Mouse (Mus musculus) CH12F3 (cell line): ENCODE results near the gene Ccdc163.

Experiments
- in situ Hi-C: fragments of 300-500 bp; cut with MboI; formaldehyde crosslinking; loops from 2 replicates; pipeline ENCODE4 v1.14.3; 2020; ENCODE audit warnings: low sequenced_read_pairs

Gene Ccdc163

GRCm38 (mm10) chr4:116769060-116769459 lies 60.8 kb downstream of the Ccdc163 start:
- in situ Hi-C loops = no loop called here

- in situ Hi-C loops = no loop called here
Measured at GRCm38 (mm10) chr4:116776391-116776790, 68.1 kb downstream of the Ccdc163 start.

DNA sequence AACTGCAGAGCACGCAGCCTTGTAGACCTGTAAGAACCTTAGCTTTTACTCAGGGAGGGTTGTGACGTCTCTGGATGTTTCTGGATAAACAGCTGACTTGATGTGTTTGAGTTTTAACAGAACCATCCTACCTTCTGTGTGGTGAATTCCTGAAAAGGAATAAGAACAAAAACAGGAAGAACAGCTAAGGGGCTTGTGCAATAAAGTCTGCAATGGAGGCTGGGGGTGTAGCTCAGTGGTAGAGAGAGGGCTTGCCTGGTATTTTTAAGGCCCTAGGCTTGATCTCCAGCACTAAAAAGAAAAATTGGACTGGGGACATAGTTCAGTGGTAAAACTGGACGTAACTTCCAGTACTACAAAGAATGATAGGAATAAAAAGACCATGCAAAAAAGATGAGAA lies 68.8 kb downstream of the Ccdc163 start:
- in situ Hi-C loops = no loop called here

DNA sequence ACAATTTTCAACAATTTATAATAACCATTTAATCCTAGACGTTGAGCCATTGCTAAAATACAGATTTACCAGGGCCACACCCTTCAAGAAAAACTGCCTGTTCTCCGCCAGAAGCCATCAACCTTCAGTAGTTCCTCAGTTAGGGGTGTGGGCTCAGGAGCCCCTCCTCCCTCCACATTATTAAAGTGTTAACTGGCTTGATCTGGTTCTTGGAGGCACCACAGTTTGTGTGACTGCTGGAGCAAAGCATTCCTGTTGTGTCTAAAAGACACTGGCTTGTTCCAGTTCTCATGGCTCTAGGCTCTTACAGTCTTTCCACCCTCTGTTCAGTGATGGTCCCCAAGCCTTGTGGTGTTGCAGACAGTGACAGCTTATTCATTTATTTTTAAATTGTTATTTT lies 72.2 kb downstream of the Ccdc163 start:
- in situ Hi-C loops = no loop called here

DNA sequence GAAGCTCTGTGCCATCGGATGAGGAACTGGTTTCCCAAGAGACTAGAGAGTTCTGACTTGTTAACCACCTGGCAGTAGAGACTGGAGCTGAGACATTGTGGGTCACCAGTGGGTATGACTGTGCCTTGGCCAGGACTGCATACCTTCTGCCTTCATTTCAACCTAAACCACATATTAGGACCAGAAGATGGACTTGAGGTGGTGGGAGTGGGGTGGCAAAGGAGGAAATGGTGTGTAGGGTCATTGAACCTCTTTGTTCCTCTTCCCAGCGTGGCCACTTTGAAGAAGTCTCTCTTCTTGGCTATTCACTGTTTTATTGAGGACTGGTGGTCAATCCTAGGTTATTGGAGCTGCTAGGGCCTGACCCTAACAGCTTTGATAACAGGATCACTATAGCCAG lies 73.1 kb downstream of the Ccdc163 start:
- in situ Hi-C loops = no loop called here

- in situ Hi-C loops = no loop called here
Measured at GRCm38 (mm10) chr4:116782171-116782570, 73.9 kb downstream of the Ccdc163 start.

DNA sequence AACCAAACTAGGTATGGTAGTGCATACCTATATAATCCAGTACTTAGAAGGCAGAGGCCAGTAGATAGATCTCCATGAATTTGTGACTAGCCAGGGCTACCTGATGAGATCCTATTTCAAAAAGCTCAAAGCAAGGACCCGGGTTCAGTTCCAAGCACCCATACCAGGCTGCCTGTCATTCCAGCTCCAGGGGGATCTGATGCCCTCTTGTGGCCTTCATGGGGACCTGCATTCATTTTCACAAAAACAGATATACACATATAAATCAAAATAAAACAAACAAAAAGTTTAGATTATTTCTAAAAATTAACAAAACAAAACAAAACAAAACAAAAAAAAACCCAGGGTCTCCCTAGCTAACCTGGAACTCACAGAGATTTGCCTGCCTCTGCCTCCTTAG lies 78.3 kb downstream of the Ccdc163 start:
- in situ Hi-C loops = loop anchor here (5.0 kb wide), 1 partner anchor 69 kb away; no protein-coding TSS in a partner anchor

- in situ Hi-C loops = loop anchor here (5.0 kb wide), 1 partner anchor 71 kb away; no protein-coding TSS in a partner anchor
Measured at GRCm38 (mm10) chr4:116787985-116788760, 79.9 kb downstream of the Ccdc163 start.

GRCm38 (mm10) chr4:116788956-116789355 lies 80.6 kb downstream of the Ccdc163 start:
- in situ Hi-C loops = loop anchor here (5.0 kb wide), 1 partner anchor 72 kb away; no protein-coding TSS in a partner anchor

DNA sequence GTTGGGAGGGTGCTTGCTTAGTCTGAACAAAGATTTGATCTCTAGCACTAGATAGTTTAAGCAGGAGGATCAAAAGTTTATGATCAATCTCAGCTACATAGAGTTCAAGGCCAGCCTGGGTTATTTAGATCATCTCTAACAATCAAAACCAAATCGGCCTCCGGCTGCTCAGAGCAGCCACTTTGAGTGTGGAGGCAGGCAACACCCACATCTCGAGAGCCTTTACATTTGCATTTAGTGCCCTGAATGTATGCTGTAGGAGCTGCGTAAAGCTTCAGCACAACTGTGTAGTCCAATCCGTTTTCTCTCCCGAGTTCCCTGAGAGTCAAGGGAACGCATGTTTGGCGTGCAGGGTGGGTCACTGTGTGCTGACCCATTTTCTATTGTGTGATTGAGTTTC lies 84.1 kb downstream of the Ccdc163 start:
- in situ Hi-C loops = no loop called here

GRCm38 (mm10) chr4:116794273-116794672 lies 86.0 kb downstream of the Ccdc163 start:
- in situ Hi-C loops = no loop called here

GRCm38 (mm10) chr4:116796442-116797110 lies 88.3 kb downstream of the Ccdc163 start:
- in situ Hi-C loops = no loop called here

GRCm38 (mm10) chr4:116799901-116800300 lies 91.6 kb downstream of the Ccdc163 start:
- in situ Hi-C loops = no loop called here
